Mouse (Mus musculus) bone marrow macrophage, adult 2 months (primary cell): ENCODE measurements at regions not wholly inside any gene's neighbourhood (a gene's known extent, or its start where the extent isn't known, plus 50 kb on each side); places are given as distances from the start of the nearest gene placed in this dataset.

Experiments used
- CTCF ChIP-seq: IDR thresholded peaks from 2 replicates; pipeline ENCODE4 v1.5.1; 2012; ENCODE audit warnings: low read depth, mild to moderate bottlenecking, low read length, moderate library complexity
- POLR2A ChIP-seq: IDR thresholded peaks from 2 replicates; pipeline ENCODE4 v1.6.1; 2012; ENCODE audit warnings: mild to moderate bottlenecking, low read depth, low read length, borderline replicate concordance

GRCm38 (mm10) chr3:143662041-143662685 lies 542.9 kb downstream of the Lmo4 start:
- TF ChIP-seq CTCF (no peak), POLR2A (no peak)
